Comparison of ENCODE assay signal across 11 mouse cellular contexts in genomic region chr11:84464571-84464970, GRCm38 (mm10). TPM values are rescaled to one million over a fixed set of nuclear protein-coding genes. Genes with fewer than 3 reads are reported as not detected.
DNase-seq lines count a peak whose midpoint lies in the region; ATAC-seq lines count a peak whose summit lies in the region.
"Had no signal": no experiment of that assay in that cellular context is flagged by ENCODE, and none has a peak within 500 bp of the region (broad histone marks: within the 10 kb centered on the region; RNA-seq: fewer than 3 reads in every experiment).

No protein-coding gene starts in this region.

- no peaks in the 10 kb centered on the region for H3K9me3 ChIP-seq in hindbrain, embryonic 13.5 days
- no peaks in the 10 kb centered on the region for H3K9me3 ChIP-seq in hindbrain, embryonic 11.5 days (ENCODE audit: control insufficient read depth, low read length)
- no peaks in the 10 kb centered on the region for H3K9me3 ChIP-seq in forebrain, embryonic 14.5 days (replicated peaks; ENCODE audit: control insufficient read depth, low read length)
- H3K9me3 ChIP-seq in midbrain, embryonic 16.5 days (replicated peaks; ENCODE audit: control insufficient read depth, low read length, poor library complexity, severe bottlenecking), result no peaks in the 10 kb centered on the region
- H3K9me3 ChIP-seq: liver, embryonic 13.5 days had no signal

- peak; percentile 78 for ATAC-seq in hindbrain, embryonic 13.5 days (ENCODE audit: low FRiP score)
- no peak for ATAC-seq in hindbrain, embryonic 11.5 days (ENCODE audit: low FRiP score)
- ATAC-seq in forebrain, embryonic 14.5 days, result peak; percentile 40; the same call in 1 of the 2 replicates
- ATAC-seq in midbrain, embryonic 16.5 days, result no peak

- WGBS in hindbrain, embryonic 13.5 days, result 60% methylated on average over 5 of the region's 5 CpGs
- WGBS in hindbrain, embryonic 11.5 days, result 77% methylated on average over 5 of the region's 5 CpGs
- 73% methylated on average over 5 of the region's 5 CpGs for WGBS in forebrain, embryonic 14.5 days
- WGBS in midbrain, embryonic 16.5 days, result 55% methylated on average over 5 of the region's 5 CpGs

- no peak overlapping the region for H3K9ac ChIP-seq in hindbrain, embryonic 13.5 days
- H3K9ac ChIP-seq in hindbrain, embryonic 11.5 days (ENCODE audit: low read depth, low read length), result no peak overlapping the region
- no peak overlapping the region for H3K9ac ChIP-seq in forebrain, embryonic 14.5 days (ENCODE audit: low read length)
- no peak overlapping the region for H3K9ac ChIP-seq in midbrain, embryonic 16.5 days (ENCODE audit: low read depth, low read length)
- H3K9ac ChIP-seq: liver, embryonic 13.5 days had no signal

- no peak for DNase-seq in hindbrain, embryonic 11.5 days (ENCODE audit: low spot score)
- peak; percentile 63 for DNase-seq in MN1 (ENCODE audit: low spot score)
- DNase-seq in forebrain, embryonic 14.5 days (ENCODE audit: low spot score), result peak; percentile 55
- DNase-seq in kidney, adult 18-20 months, result no peak
- no peak for DNase-seq in layer of hippocampus, postnatal 25 days (ENCODE audit: extremely low spot score in 1 of 2, low spot score in 1 of 2)
- DNase-seq: cerebellum, adult 2 months; heart, postnatal 14 days; left cerebral cortex, postnatal 4 days; liver, embryonic 13.5 days had no signal

- H3K4me2 ChIP-seq in hindbrain, embryonic 13.5 days, result no peak overlapping the region
- no peak overlapping the region for H3K4me2 ChIP-seq in hindbrain, embryonic 11.5 days (replicated peaks; ENCODE audit: low read depth, low read length)
- no peak overlapping the region for H3K4me2 ChIP-seq in forebrain, embryonic 14.5 days (ENCODE audit: low read length)
- no peak overlapping the region for H3K4me2 ChIP-seq in midbrain, embryonic 16.5 days (ENCODE audit: low read length)
- H3K4me2 ChIP-seq: liver, embryonic 13.5 days had no signal

- H3K4me3 ChIP-seq in hindbrain, embryonic 13.5 days, result no peak overlapping the region
- H3K4me3 ChIP-seq in hindbrain, embryonic 11.5 days (ENCODE audit: low read depth, low read length), result no peak overlapping the region
- H3K4me3 ChIP-seq in forebrain, embryonic 14.5 days (ENCODE audit: low read depth, low read length), result no peak overlapping the region
- no peak overlapping the region for H3K4me3 ChIP-seq in midbrain, embryonic 16.5 days (ENCODE audit: low read depth, low read length)
- H3K4me3 ChIP-seq: liver, embryonic 13.5 days had no signal

- H3K27ac ChIP-seq in hindbrain, embryonic 13.5 days, result peak overlapping the region; percentile 76
- H3K27ac ChIP-seq in hindbrain, embryonic 11.5 days (ENCODE audit: low read depth, low read length), result no peak overlapping the region
- H3K27ac ChIP-seq in forebrain, embryonic 14.5 days (ENCODE audit: low read depth, low read length), result peak overlapping the region; percentile 39; the same call in 1 of the 2 replicates
- peak overlapping the region; percentile 28; the same call in 1 of the 2 replicates for H3K27ac ChIP-seq in midbrain, embryonic 16.5 days (ENCODE audit: low read length)
- H3K27ac ChIP-seq: liver, embryonic 13.5 days had no signal

- no peaks in the 10 kb centered on the region for H3K27me3 ChIP-seq in hindbrain, embryonic 13.5 days
- H3K27me3 ChIP-seq in hindbrain, embryonic 11.5 days (ENCODE audit: control insufficient read depth, insufficient read depth, low read length), result no peaks in the 10 kb centered on the region
- H3K27me3 ChIP-seq in forebrain, embryonic 14.5 days (replicated peaks; ENCODE audit: control insufficient read depth, insufficient read depth, low read length), result no peaks in the 10 kb centered on the region
- no peaks in the 10 kb centered on the region for H3K27me3 ChIP-seq in midbrain, embryonic 16.5 days (ENCODE audit: control insufficient read depth, insufficient read depth, low read depth, low read length)
- H3K27me3 ChIP-seq: liver, embryonic 13.5 days had no signal

- H3K36me3 ChIP-seq in hindbrain, embryonic 13.5 days, result peaks cover 12% of the 10 kb centered on the region; the same call in 1 of the 2 replicates
- 0 out of 2 replicates have a peak, but pooled peaks cover 2% of the 10 kb centered on the region for H3K36me3 ChIP-seq in hindbrain, embryonic 11.5 days (ENCODE audit: control insufficient read depth, insufficient read depth, low read length)
- 0 out of 2 replicates have a peak, but pooled peaks cover 4% of the 10 kb centered on the region for H3K36me3 ChIP-seq in forebrain, embryonic 14.5 days (ENCODE audit: control insufficient read depth, insufficient read depth, low read length)
- H3K36me3 ChIP-seq in midbrain, embryonic 16.5 days (ENCODE audit: control insufficient read depth, insufficient read depth, low read length), result no peaks in the 10 kb centered on the region

- peaks cover 9% of the 10 kb centered on the region for H3K4me1 ChIP-seq in hindbrain, embryonic 13.5 days (replicated peaks)
- H3K4me1 ChIP-seq in hindbrain, embryonic 11.5 days (replicated peaks; ENCODE audit: control insufficient read depth, insufficient read depth, low read length), result no peaks in the 10 kb centered on the region
- peaks cover 4% of the 10 kb centered on the region; the same call in 1 of the 2 replicates for H3K4me1 ChIP-seq in forebrain, embryonic 14.5 days (ENCODE audit: control insufficient read depth, insufficient read depth, low read length)
- H3K4me1 ChIP-seq in midbrain, embryonic 16.5 days (ENCODE audit: control insufficient read depth, insufficient read depth, low read length), result peaks cover 4% of the 10 kb centered on the region
- H3K4me1 ChIP-seq: liver, embryonic 13.5 days had no signal

RNA-seq across cellular contexts. Expression of gene Aatf, which starts 48.8 kb away (rescaled TPM):
- 56.9 and 57.4 TPM in 2 replicates for polyA plus RNA-seq in hindbrain, embryonic 13.5 days (2015; fragmentation: Nextera tagmentation; extraction: Ambion mirVana)
- polyA plus RNA-seq in hindbrain, embryonic 11.5 days (2014; fragmentation: Nextera tagmentation; extraction: Ambion mirVana), result 59.9 and 64.5 TPM in 2 replicates
- polyA plus RNA-seq in forebrain, embryonic 14.5 days (2014; fragmentation: Nextera tagmentation; extraction: Ambion mirVana), result 45.1 and 45.5 TPM in 2 replicates
- 49.8 and 53.8 TPM in 2 replicates for polyA plus RNA-seq in midbrain, embryonic 16.5 days (2015; fragmentation: Nextera tagmentation; extraction: Ambion mirVana)
- total RNA-seq in layer of hippocampus, postnatal 25 days (2021), result 10 to 100 TPM; 20.1 to 21.9 TPM

Comparison
In these comparisons a context has a peak if more than half of its experiments do, and no peak if none do; other contexts are left out.
1. ATAC-seq: peak in hindbrain, embryonic 13.5 days (single experiment) and forebrain, embryonic 14.5 days (single experiment); none in hindbrain, embryonic 11.5 days (single experiment) and midbrain, embryonic 16.5 days (single experiment).
2. DNase-seq: peak in MN1 (single experiment) and forebrain, embryonic 14.5 days (single experiment); none in hindbrain, embryonic 11.5 days (single experiment), kidney, adult 18-20 months (single experiment) and layer of hippocampus, postnatal 25 days (0 of 2).